Mouse (Mus musculus) midbrain, embryonic 14.5 days (tissue): Measurements from ENCODE around the gene Nuak1. TPM values are rescaled to one million over a fixed set of nuclear protein-coding genes. Genes with fewer than 3 reads are reported as not detected.
A peak's percentile ranks its signal among the peaks of the same experiment; 100 is the strongest.

Source experiments
- ATAC-seq: fragments of 200-750 bp; cut with Nextera tagmentation; 2 replicates; pipeline ENCODE4 v1.8.0; 2017; ENCODE audit warnings: moderate number of reproducible peaks, moderate library complexity; ENCODE audit not compliant: low FRiP score, low TSS enrichment
- DNase-seq: peaks from one replicate; pipeline ENCODE4 v3.0.0-alpha.2; 2015
- H3K27ac ChIP-seq: fragments of 300-500 bp; sonication (generic); replicated peaks from 2 replicates; pipeline ENCODE4 v1.5.1; 2014; ENCODE audit warnings: mild to moderate bottlenecking, low read depth, low read length, moderate library complexity
- H3K27me3 ChIP-seq: fragments of 300-500 bp; sonication (generic); 2 replicates; pipeline ENCODE4 v1.6.1; 2014; ENCODE audit warnings: low read length, control low read depth, mixed read lengths; ENCODE audit not compliant: control insufficient read depth, insufficient read depth
- H3K36me3 ChIP-seq: fragments of 300-500 bp; sonication (generic); 2 replicates; pipeline ENCODE4 v1.6.1; 2014; ENCODE audit warnings: low read length, control low read depth; ENCODE audit not compliant: control insufficient read depth, insufficient read depth
- H3K4me1 ChIP-seq: fragments of 300-500 bp; sonication (generic); 2 replicates; pipeline ENCODE4 v1.6.1; 2014; ENCODE audit warnings: mild to moderate bottlenecking, antibody characterized with exemption, low read length, control low read depth; ENCODE audit not compliant: control insufficient read depth, insufficient read depth
- H3K4me2 ChIP-seq: fragments of 300-500 bp; sonication (generic); 2 replicates; pipeline ENCODE4 v1.6.1; 2014; ENCODE audit warnings: mild to moderate bottlenecking, low read length, moderate library complexity
- H3K4me3 ChIP-seq: fragments of 300-500 bp; sonication (generic); replicated peaks from 2 replicates; pipeline ENCODE4 v1.5.1; 2014; ENCODE audit warnings: low read depth, low read length
- H3K9ac ChIP-seq: fragments of 300-500 bp; sonication (generic); replicated peaks from 2 replicates; pipeline ENCODE4 v1.6.1; 2014; ENCODE audit warnings: mild to moderate bottlenecking, low read length, moderate library complexity
- H3K9me3 ChIP-seq: fragments of 300-500 bp; sonication (generic); 2 replicates; pipeline ENCODE4 v1.6.1; 2016; ENCODE audit warnings: low read length, control low read depth, mixed read lengths; ENCODE audit not compliant: control insufficient read depth
- WGBS: fragments of 180-500 bp; shearing (Covaris S2); extraction: QIAGEN DNeasy Blood & Tissue Kit; methylation state at CpG from one replicate; pipeline ENCODE4 v1.1.7; 2014; 5-methylcytosine and 5-hydroxymethylcytosine counted together
- polyA plus RNA-seq: library from polyadenylated mRNA; unstranded; fragments of >200 nt; fragmentation: Nextera tagmentation; extraction: Ambion mirVana; gene quantifications from 2 replicates; pipeline ENCODE4 v1.2.1, GENCODE M21; 2014

Gene Nuak1
- polyA plus RNA-seq, 1 experiment from 2014 or later: 5.4 TPM

DNA sequence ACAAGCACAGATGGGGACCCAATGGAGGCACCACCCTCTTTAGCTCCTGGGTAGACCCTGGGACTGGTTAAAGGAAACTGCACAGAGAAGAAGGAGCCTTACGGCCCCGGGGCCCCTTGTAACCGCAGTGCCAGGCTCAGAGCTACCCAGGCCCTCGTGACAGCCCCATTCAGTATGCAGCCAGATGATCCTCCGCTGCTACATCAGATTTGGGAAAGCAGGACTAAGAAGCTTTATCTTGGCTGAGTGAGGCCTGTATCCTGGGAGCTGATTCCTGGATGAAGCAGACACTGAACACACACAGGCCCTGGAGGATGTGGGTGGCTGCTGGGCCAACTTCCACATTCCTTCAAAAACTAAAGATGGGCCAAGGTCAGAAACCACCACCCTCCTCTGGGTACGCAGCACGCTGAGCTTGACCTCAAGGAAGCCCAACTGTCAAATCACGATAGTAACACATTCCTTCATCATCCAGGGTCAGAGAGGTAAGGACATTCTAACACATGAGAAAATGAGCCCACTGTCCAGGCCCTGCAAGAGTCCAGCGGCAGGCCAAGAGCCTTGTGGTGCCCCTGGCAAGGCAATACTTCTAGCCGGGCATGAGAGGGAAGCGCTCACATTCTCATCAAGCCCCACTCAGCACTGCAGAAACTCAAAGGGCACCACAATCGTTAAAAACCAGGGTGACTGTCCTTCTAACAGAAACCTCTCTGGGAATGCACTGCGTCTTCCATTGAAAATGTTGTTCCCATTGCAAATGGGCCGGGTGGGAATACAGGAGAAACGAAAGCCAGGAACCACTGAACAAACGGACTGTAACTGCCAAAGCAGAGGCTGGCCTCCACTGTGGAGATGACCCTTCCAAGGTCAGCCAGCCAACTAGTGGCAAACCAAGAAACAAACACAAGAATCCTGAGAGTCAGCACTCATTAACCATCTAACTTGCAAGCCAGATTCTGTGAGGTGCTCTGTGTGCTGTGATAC, 29.0 kb downstream of the Nuak1 start:
- Histone ChIP-seq H3K36me3 (0 out of 2 replicates have a peak, but pooled peaks cover 2% of the 10 kb centered on the region), H3K4me1 (peaks cover 21% of the 10 kb centered on the region), H3K9me3 (no peaks in the 10 kb centered on the region), H3K4me2 (no peak overlapping the region), H3K9ac (no peak overlapping the region), H3K27ac (no peak overlapping the region), H3K4me3 (no peak overlapping the region), H3K27me3 (no peaks in the 10 kb centered on the region)
- DNase-seq: no peak
- 78% methylated on average over 16 of the region's 16 CpGs for WGBS
- no peak for ATAC-seq

GRCm38 (mm10) chr10:84408965-84409660, 31.3 kb downstream of the Nuak1 start:
- no peak overlapping the region for H3K4me2 ChIP-seq
- ATAC-seq: no peak
- WGBS: 91% methylated on average over 13 of the region's 13 CpGs

GRCm38 (mm10) chr10:84405135-84405776, 35.1 kb downstream of the Nuak1 start:
- Histone ChIP-seq H3K27ac (no peak overlapping the region), H3K9me3 (no peaks in the 10 kb centered on the region), H3K36me3 (0 out of 2 replicates have a peak, but pooled peaks cover 2% of the 10 kb centered on the region), H3K4me2 (no peak overlapping the region), H3K4me3 (no peak overlapping the region), H3K9ac (no peak overlapping the region), H3K27me3 (no peaks in the 10 kb centered on the region), H3K4me1 (peaks cover 28% of the 10 kb centered on the region)
- ATAC-seq (no peak), DNase-seq (no peak)
- 40% methylated on average over 8 of the region's 8 CpGs for WGBS

More at GRCm38 (mm10) chr10:84408965-84409660, 31.3 kb downstream of the Nuak1 start:
- peaks cover 21% of the 10 kb centered on the region for H3K4me1 ChIP-seq
- no peak for DNase-seq
- no peak overlapping the region for H3K27ac ChIP-seq
- H3K27me3 ChIP-seq: no peaks in the 10 kb centered on the region
- no peaks in the 10 kb centered on the region for H3K9me3 ChIP-seq
- no peak overlapping the region for H3K9ac ChIP-seq
- no peak overlapping the region for H3K4me3 ChIP-seq
- 0 out of 2 replicates have a peak, but pooled peaks cover 2% of the 10 kb centered on the region for H3K36me3 ChIP-seq

- 41% methylated on average over 7 of the region's 7 CpGs for WGBS
- Histone ChIP-seq H3K4me1 (peaks cover 30% of the 10 kb centered on the region), H3K4me3 (no peak overlapping the region), H3K36me3 (no peaks in the 10 kb centered on the region), H3K27me3 (no peaks in the 10 kb centered on the region), H3K4me2 (no peak overlapping the region), H3K9ac (no peak overlapping the region), H3K9me3 (no peaks in the 10 kb centered on the region), H3K27ac (peak overlapping the region; percentile 45; the same call in 1 of the 2 replicates)
- no peak for ATAC-seq
- DNase-seq: no peak
Observed at GRCm38 (mm10) chr10:84401907-84402371, 38.5 kb downstream of the Nuak1 start.

DNA sequence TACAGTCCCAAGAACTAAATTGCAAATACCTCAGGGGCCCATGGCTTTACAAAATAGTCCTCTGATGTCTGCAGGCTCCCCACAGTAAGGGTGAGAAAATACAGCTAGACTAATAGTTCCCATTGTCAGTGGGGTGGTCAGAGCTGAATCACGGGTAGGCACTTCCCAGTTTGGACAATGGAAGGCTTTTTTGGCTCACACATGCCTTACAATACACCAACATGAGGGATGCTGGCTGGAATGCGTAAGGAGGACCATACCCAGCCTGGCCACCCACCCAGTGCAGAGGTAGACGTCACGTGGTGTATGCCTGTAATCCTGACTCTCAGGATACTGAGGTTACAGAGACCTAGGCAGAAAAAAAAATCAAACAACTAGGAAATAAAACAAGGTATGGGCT, 39.2 kb downstream of the Nuak1 start:
- no peak overlapping the region for H3K4me2 ChIP-seq
- DNase-seq (no peak), ATAC-seq (no peak)
- H3K4me1 ChIP-seq: peaks cover 30% of the 10 kb centered on the region
- no peaks in the 10 kb centered on the region for H3K36me3 ChIP-seq
- no peak overlapping the region for H3K4me3 ChIP-seq
- no peaks in the 10 kb centered on the region for H3K9me3 ChIP-seq
- no peaks in the 10 kb centered on the region for H3K27me3 ChIP-seq
- peak overlapping the region; percentile 60 for H3K27ac ChIP-seq
- whole genome bisulfite sequencing: 18% methylated on average over 4 of the region's 4 CpGs
- no peak overlapping the region for H3K9ac ChIP-seq

DNA sequence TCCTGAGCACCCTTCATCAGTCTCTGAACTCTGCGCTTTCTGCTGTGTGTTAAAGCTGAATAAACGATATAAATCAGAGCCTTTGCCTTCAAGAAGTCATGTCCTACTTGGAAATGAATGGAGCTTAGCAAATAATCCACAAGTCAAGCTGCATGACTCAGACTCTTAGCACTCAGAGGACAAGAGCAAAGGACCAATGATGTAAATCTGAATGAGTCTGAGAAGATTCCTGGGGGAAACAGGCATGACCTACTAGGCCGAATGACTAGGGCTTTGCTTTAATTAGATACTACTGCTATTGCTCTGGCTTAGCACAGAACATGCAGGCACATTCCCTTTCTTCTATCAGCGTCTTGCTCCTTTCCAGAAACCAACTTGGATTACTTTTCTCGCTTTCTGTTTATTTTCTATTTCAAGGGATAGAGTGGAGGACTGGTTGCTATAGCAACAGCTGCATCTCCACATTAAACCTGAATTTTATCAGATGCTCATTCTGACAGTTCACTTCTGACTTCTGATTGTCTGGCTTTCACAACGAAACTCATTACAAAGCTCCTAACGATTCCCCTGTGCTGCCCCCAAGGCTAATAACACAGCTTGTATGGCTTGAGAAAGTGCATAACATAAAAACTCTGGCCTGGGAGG, 40.2 kb downstream of the Nuak1 start:
- 56% methylated on average over 7 of the region's 7 CpGs for WGBS
- Histone ChIP-seq H3K27ac (peak overlapping the region; percentile 60), H3K4me1 (peaks cover 30% of the 10 kb centered on the region), H3K9me3 (no peaks in the 10 kb centered on the region), H3K4me2 (no peak overlapping the region), H3K27me3 (no peaks in the 10 kb centered on the region), H3K36me3 (no peaks in the 10 kb centered on the region), H3K9ac (no peak overlapping the region), H3K4me3 (no peak overlapping the region)
- ATAC-seq: no peak; the same call in 1 of the 2 replicates
- DNase-seq: peak; percentile 69

DNA sequence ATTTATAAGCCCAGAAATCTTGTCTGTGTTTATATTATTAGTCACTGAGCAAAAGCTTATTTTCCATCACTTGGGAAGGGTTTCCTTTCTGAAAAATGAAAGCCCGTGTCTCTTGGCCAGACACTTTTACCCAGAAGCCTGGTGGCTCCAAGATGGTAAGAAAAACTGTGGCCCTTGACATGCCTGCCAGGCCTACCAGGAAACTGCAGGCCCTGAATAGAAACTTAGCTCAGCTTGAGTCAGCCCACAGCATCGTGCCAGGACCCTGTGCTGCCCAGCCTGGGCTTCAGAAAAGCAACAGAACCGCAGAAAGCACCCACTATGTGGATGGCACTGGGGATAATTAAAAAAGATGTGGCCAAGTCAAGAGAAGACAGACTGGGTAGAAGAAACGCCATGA, 43.1 kb downstream of the Nuak1 start:
- Histone ChIP-seq H3K27me3 (no peaks in the 10 kb centered on the region), H3K9ac (no peak overlapping the region), H3K4me2 (no peak overlapping the region), H3K9me3 (no peaks in the 10 kb centered on the region), H3K4me3 (no peak overlapping the region), H3K4me1 (peaks cover 38% of the 10 kb centered on the region), H3K36me3 (no peaks in the 10 kb centered on the region), H3K27ac (no peak overlapping the region)
- 90% methylated on average over 4 of the region's 4 CpGs for WGBS
- ATAC-seq (no peak), DNase-seq (no peak)
